Mouse (Mus musculus): ENCODE measurements at regions not wholly inside any gene's neighbourhood (a gene's known extent, or its start where the extent isn't known, plus 50 kb on each side); places are given as distances from the start of the nearest gene placed in this dataset.

GRCm38 (mm10) chr2:85250026-85250560 lies 53.1 kb upstream of the Lrrc55 start:
- Histone ChIP-seq H3K36me3 (ENCODE audit: control insufficient read depth, insufficient read depth, low read length) (no peaks in the 10 kb centered on the region), H3K27ac (ENCODE audit: low read length) (peak overlapping the region; percentile 4; the same call in 1 of the 2 replicates), H3K4me1 (replicated peaks; ENCODE audit: control insufficient read depth, insufficient read depth, low read length) (peaks cover 4% of the 10 kb centered on the region; the same call in 1 of the 2 replicates), H3K4me2 (ENCODE audit: low read depth, low read length) (no peak overlapping the region), H3K9ac (ENCODE audit: low read length) (no peak overlapping the region), H3K4me3 (ENCODE audit: low read length) (no peak overlapping the region), H3K9me3 (ENCODE audit: control insufficient read depth, low read length) (no peaks in the 10 kb centered on the region), H3K27me3 (ENCODE audit: control insufficient read depth, insufficient read depth, low read depth, low read length) (no peaks in the 10 kb centered on the region)
- no peak for ATAC-seq (ENCODE audit: low read depth)
- 63% methylated on average over 10 of the region's 10 CpGs for WGBS
